Mouse (Mus musculus) ovary, postnatal 10 days (tissue): ENCODE measurements around the gene Ostf1.

ENCODE experiments used
- DNase-seq: peaks from one replicate; pipeline ENCODE4 v3.0.0; 2022; ENCODE audit warnings: low spot score

Gene Ostf1

GRCm38 (mm10) chr19:18644084-18644483 lies 12.5 kb upstream of the Ostf1 start:
- DNase-seq: no peak

GRCm38 (mm10) chr19:18643411-18643810 lies 11.8 kb upstream of the Ostf1 start:
- DNase-seq: no peak

GRCm38 (mm10) chr19:18641001-18641400 lies 9.4 kb upstream of the Ostf1 start:
- DNase-seq: no peak

- no peak for DNase-seq
Measured at GRCm38 (mm10) chr19:18639552-18639951, 7.9 kb upstream of the Ostf1 start.

- no peak for DNase-seq
Measured at GRCm38 (mm10) chr19:18638949-18639348, 7.3 kb upstream of the Ostf1 start.

- DNase-seq: no peak
Measured at GRCm38 (mm10) chr19:18637954-18638353, 6.3 kb upstream of the Ostf1 start.

GRCm38 (mm10) chr19:18632231-18633185 lies 885 bp upstream of the Ostf1 start:
- DNase-seq: no peak

GRCm38 (mm10) chr19:18631161-18631643 lies 421 bp downstream of the Ostf1 start:
- DNase-seq: peak; percentile 43

- DNase-seq: no peak
Measured at GRCm38 (mm10) chr19:18630221-18631119, 1.2 kb downstream of the Ostf1 start.

- no peak for DNase-seq
Measured at GRCm38 (mm10) chr19:18629589-18629988, 2.0 kb downstream of the Ostf1 start.

- DNase-seq: no peak
Measured at GRCm38 (mm10) chr19:18623894-18624293, 7.7 kb downstream of the Ostf1 start.

- DNase-seq: no peak
Measured at GRCm38 (mm10) chr19:18619691-18620090, 11.9 kb downstream of the Ostf1 start.

- DNase-seq: no peak
Measured at GRCm38 (mm10) chr19:18619060-18619459, 12.6 kb downstream of the Ostf1 start.

- no peak for DNase-seq
Measured at GRCm38 (mm10) chr19:18617504-18617903, 14.1 kb downstream of the Ostf1 start.

GRCm38 (mm10) chr19:18615680-18616240 lies 15.9 kb downstream of the Ostf1 start:
- DNase-seq: no peak

GRCm38 (mm10) chr19:18614337-18614736 lies 17.3 kb downstream of the Ostf1 start:
- DNase-seq: no peak

GRCm38 (mm10) chr19:18608975-18609374 lies 22.6 kb downstream of the Ostf1 start:
- no peak for DNase-seq

- DNase-seq: no peak
Measured at GRCm38 (mm10) chr19:18607907-18608306, 23.7 kb downstream of the Ostf1 start.

- no peak for DNase-seq
Measured at GRCm38 (mm10) chr19:18603011-18603410, 28.6 kb downstream of the Ostf1 start.

GRCm38 (mm10) chr19:18600611-18601010 lies 31.0 kb downstream of the Ostf1 start:
- DNase-seq: no peak

- no peak for DNase-seq
Measured at GRCm38 (mm10) chr19:18599650-18600049, 32.0 kb downstream of the Ostf1 start.

GRCm38 (mm10) chr19:18599051-18599450 lies 32.6 kb downstream of the Ostf1 start:
- no peak for DNase-seq
